Mouse (Mus musculus): ENCODE results near the gene Stra6.

DNA sequence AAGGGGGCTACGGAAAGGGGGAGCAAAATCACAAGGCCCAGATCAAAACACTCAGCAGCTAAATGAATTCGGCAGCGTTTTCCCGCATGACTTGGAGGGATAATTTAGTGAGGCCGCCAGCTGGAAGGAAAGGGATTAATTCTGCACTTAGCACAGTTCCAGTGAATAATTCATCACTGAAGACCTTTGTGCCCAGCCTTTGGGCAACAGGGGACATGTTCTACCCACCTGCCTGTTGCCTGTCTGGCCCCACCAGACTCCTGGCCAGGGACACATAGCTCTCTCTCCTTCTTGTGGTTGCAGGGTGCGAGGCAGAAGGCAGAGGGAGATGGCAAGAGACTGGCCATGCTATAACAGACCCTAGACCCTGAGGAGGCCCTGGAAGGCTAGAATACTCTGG is 1.9 kb downstream of the Stra6 start:
- no peak for TF ChIP-seq TAL1 (conservative IDR thresholded peaks at IDR 0.05; ENCODE audit: low read depth, low read length)
- no peak for TF ChIP-seq GATA1 (IDR thresholded peaks at IDR 0.05; ENCODE audit: borderline replicate concordance, low read length)
- TF ChIP-seq CTCF (IDR thresholded peaks at IDR 0.05; ENCODE audit: low read depth, low read length), result no peak
- no peak for TF ChIP-seq GATA2 (IDR thresholded peaks at IDR 0.05; ENCODE audit: borderline replicate concordance, low read depth, low read length)
- TF ChIP-seq POLR2AphosphoS5 (IDR thresholded peaks at IDR 0.05; ENCODE audit: insufficient replicate concordance, low read depth, low read length), result no peak

Measured in G1E (cell line).